Mouse (Mus musculus) stomach, embryonic 15.5 days (tissue): ENCODE measurements around the gene 1110051M20Rik. TPM values are rescaled to one million over a fixed set of nuclear protein-coding genes. Genes with fewer than 3 reads are reported as not detected.
A peak's percentile ranks its signal among the peaks of the same experiment; 100 is the strongest.

Experiments used
- ATAC-seq: fragments of 200-750 bp; cut with Nextera tagmentation; 2 replicates; pipeline ENCODE4 v1.8.0; 2017; ENCODE audit warnings: low read depth, moderate number of reproducible peaks, moderate TSS enrichment; ENCODE audit not compliant: insufficient read depth, low FRiP score
- H3K27ac ChIP-seq: fragments of 300-500 bp; sonication (generic); 2 replicates; pipeline ENCODE4 v1.5.1; 2015; ENCODE audit warnings: mild to moderate bottlenecking, inconsistent platforms
- H3K27me3 ChIP-seq: fragments of 300-500 bp; sonication (generic); replicated peaks from 2 replicates; pipeline ENCODE4 v1.6.1; 2015; ENCODE audit warnings: inconsistent platforms
- H3K36me3 ChIP-seq: fragments of 300-500 bp; sonication (generic); 2 replicates; pipeline ENCODE4 v1.6.1; 2015; ENCODE audit warnings: inconsistent platforms
- H3K4me1 ChIP-seq: fragments of 300-500 bp; sonication (generic); 2 replicates; pipeline ENCODE4 v1.6.1; 2015; ENCODE audit warnings: inconsistent platforms
- H3K4me2 ChIP-seq: fragments of 300-500 bp; sonication (generic); 2 replicates; pipeline ENCODE4 v1.6.1; 2015; ENCODE audit warnings: mild to moderate bottlenecking, inconsistent platforms
- H3K4me3 ChIP-seq: fragments of 300-500 bp; sonication (generic); replicated peaks from 2 replicates; pipeline ENCODE4 v1.5.1; 2015; ENCODE audit warnings: inconsistent platforms
- H3K9ac ChIP-seq: fragments of 300-500 bp; sonication (generic); 2 replicates; pipeline ENCODE4 v1.6.1; 2015; ENCODE audit warnings: inconsistent platforms
- H3K9me3 ChIP-seq: fragments of 300-500 bp; sonication (generic); 2 replicates; pipeline ENCODE4 v1.6.1; 2016; ENCODE audit warnings: inconsistent platforms
- whole genome bisulfite sequencing: fragments of 180-500 bp; shearing (Covaris S2); methylation state at CpG from one replicate; pipeline ENCODE4 v1.1.7; 2015; 5-methylcytosine and 5-hydroxymethylcytosine counted together
- polyA plus RNA-seq: library from polyadenylated mRNA; unstranded; fragments of >200 nt; fragmentation: Nextera tagmentation; extraction: Ambion mirVana; gene quantifications from 2 replicates; pipeline ENCODE4 v1.2.1, GENCODE M21; 2015

1110051M20Rik gene
- polyA plus RNA-seq, 1 experiment from 2014 or later, result 42.4 TPM

DNA sequence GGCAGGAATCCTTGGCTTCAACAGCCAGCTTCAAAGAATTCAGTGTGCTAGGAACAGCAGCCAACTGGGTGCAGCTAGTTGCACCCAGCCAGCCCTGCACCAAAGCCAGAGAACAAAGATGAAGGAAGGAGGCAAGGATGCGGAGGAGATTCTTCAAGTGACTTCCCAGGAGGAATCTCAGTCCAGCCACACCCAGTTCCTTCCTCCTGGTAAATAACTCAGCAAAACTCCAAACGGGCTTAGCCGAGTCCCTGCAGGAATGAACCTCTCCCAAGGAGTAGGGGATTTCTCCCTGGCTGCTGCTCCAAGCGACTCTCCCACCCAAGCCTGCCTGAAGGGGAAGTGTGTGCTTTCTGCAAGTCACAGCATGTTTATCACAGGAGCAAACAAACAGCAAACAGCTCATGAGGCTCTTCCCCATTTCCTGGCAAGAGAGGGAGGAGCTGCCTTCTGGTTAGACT is 83.4 kb downstream of the 1110051M20Rik start:
- Histone ChIP-seq H3K27me3 (no peaks in the 10 kb centered on the region), H3K4me1 (0 out of 2 replicates have a peak, but pooled peaks cover 4% of the 10 kb centered on the region), H3K36me3 (no peaks in the 10 kb centered on the region), H3K27ac (peak overlapping the region; percentile 63), H3K4me3 (no peak overlapping the region), H3K9me3 (no peaks in the 10 kb centered on the region), H3K4me2 (peak overlapping the region; percentile 30; the same call in 1 of the 2 replicates), H3K9ac (no peak overlapping the region)
- 17% methylated on average over 4 of the region's 4 CpGs for WGBS
- no peak for ATAC-seq

DNA sequence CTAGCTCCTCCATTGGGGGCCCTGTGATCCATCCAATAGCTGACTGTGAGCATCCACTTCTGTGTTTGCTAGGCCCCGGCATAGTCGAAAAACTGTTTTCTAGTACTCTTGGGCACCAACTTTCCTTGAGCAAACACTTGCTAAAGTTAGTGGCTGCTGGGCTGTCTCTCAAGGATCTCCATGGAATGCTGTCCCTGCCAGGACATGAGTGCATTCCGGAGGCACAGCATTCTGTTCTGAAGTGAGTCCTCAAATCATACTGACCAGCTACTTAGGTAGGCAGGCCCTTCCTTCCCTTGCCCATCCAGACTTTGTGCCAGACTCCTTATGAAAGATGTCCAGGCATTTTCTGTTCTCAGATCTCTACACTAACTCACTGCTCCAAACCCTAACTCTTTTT is 88.7 kb downstream of the 1110051M20Rik start:
- H3K4me2 ChIP-seq, result no peak overlapping the region
- no peak for ATAC-seq
- H3K9me3 ChIP-seq, result no peaks in the 10 kb centered on the region
- H3K4me3 ChIP-seq, result no peak overlapping the region
- H3K9ac ChIP-seq, result no peak overlapping the region
- H3K27ac ChIP-seq, result no peak overlapping the region
- H3K27me3 ChIP-seq, result no peaks in the 10 kb centered on the region
- WGBS, result 92% methylated on average over 3 of the region's 3 CpGs
- 0 out of 2 replicates have a peak, but pooled peaks cover under 1% of the 10 kb centered on the region for H3K4me1 ChIP-seq
- no peaks in the 10 kb centered on the region for H3K36me3 ChIP-seq

DNA sequence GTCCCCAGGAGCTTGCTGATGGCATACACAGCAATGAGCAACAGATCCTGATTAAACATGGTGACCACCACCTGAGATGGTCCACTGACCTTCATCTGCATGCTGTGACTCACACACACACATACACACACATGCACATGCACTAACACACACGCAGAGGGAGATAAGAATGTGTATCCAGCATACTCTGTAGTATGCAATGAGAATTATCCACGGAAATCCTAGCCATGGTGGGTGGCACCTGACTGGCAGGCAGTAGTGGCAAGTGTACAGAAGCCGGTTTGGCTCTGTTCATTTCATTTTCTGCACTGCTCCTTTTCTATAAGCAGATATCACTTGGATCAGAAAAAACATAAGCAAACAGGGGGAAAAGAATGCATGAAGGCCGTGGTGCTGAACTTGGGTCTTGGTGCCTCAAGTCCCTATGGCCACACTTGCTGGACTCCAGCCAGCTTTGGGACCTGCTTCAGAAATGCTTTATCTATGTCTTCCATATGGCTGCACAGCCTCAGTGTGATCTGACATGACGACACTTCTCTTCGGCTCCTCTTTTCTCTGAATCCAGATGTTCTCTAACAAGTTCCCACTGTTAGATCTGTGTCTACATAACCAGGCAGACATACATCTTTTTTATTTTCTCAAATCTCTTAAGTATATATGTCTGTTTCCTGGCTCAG is 89.6 kb downstream of the 1110051M20Rik start:
- H3K4me1 ChIP-seq, result no peaks in the 10 kb centered on the region
- no peak overlapping the region for H3K9ac ChIP-seq
- no peak overlapping the region for H3K4me3 ChIP-seq
- no peaks in the 10 kb centered on the region for H3K27me3 ChIP-seq
- H3K4me2 ChIP-seq, result no peak overlapping the region
- 49% methylated on average over 6 of the region's 6 CpGs for WGBS
- peak; percentile 69; the same call in 1 of the 2 replicates for ATAC-seq
- H3K27ac ChIP-seq, result no peak overlapping the region
- no peaks in the 10 kb centered on the region for H3K36me3 ChIP-seq
- no peaks in the 10 kb centered on the region for H3K9me3 ChIP-seq

DNA sequence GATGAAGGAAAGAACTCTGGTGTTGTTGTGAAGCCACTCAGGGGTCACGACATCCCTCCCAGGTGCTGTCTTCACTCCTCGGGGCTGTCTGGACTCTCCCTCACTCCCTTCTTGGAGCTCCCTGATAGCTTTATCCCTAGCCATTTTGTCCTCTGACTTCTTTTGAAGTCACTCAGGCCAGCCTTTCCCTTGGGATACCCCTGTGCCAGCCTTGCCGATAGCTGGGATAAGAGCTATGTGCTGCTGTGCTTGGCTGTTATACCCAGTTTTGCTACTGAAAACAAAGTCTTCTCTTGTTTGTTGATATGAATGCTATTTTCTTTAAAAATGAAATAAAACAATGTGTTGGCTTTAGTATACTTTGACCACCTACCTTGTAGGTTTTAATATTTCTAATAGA is 90.7 kb downstream of the 1110051M20Rik start:
- Histone ChIP-seq H3K9me3 (no peaks in the 10 kb centered on the region), H3K4me2 (no peak overlapping the region), H3K27me3 (no peaks in the 10 kb centered on the region), H3K4me1 (no peaks in the 10 kb centered on the region), H3K4me3 (no peak overlapping the region), H3K27ac (no peak overlapping the region), H3K9ac (no peak overlapping the region), H3K36me3 (no peaks in the 10 kb centered on the region)
- no peak for ATAC-seq
- WGBS, result 46% methylated on average over 3 of the region's 3 CpGs

DNA sequence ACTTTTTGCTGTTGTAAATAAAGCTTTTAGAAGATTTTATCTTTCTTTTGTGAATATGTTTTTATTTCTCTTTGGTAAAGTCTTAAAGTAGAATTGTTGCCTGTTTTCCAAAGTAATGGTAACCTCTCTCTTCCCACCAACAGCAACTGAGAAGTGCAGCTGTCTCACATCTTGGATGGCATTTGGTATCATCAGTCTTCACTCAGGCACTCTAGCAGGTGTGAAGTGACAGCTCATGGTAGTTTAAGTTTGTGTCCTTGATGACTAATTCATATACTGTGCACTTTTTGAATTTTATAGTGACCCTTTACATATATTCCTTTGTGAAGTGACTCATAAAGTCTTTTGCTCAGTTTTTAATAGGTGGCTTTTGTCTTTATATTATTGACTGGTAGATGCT is 92.7 kb downstream of the 1110051M20Rik start:
- Histone ChIP-seq H3K4me1 (no peaks in the 10 kb centered on the region), H3K27ac (no peak overlapping the region), H3K4me2 (no peak overlapping the region), H3K9ac (no peak overlapping the region), H3K9me3 (no peaks in the 10 kb centered on the region), H3K27me3 (no peaks in the 10 kb centered on the region), H3K4me3 (no peak overlapping the region), H3K36me3 (no peaks in the 10 kb centered on the region)
- ATAC-seq, result no peak

DNA sequence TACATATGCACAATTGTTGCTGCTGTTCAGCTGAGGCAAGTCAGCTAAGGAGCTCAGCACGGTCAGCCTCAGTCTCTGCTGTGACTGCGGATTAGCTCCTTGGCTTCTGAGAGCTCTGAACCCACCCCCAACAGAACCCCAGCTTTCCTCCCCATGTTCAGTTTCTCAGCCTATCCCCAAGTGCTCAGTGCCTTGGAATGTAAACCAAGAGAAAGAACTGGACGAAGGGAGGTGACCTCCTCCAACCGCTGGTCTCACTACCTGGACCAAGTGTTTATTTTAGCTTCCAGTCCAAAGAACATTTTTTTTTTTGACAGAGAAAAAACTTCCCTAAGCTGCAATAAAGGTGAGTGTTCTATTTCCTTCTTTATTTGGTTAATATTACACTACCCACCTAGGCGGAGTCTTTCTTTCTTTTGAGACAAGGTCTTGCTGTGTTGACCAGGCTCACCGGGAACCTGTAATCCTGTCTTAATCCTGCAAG is 94.5 kb downstream of the 1110051M20Rik start:
- Histone ChIP-seq H3K27me3 (no peaks in the 10 kb centered on the region), H3K4me1 (no peaks in the 10 kb centered on the region), H3K4me3 (no peak overlapping the region), H3K9ac (no peak overlapping the region), H3K4me2 (no peak overlapping the region), H3K36me3 (no peaks in the 10 kb centered on the region), H3K27ac (peak overlapping the region; percentile 80), H3K9me3 (no peaks in the 10 kb centered on the region)
- 35% methylated on average over 6 of the region's 6 CpGs for WGBS
- peak; percentile 87 for ATAC-seq

DNA sequence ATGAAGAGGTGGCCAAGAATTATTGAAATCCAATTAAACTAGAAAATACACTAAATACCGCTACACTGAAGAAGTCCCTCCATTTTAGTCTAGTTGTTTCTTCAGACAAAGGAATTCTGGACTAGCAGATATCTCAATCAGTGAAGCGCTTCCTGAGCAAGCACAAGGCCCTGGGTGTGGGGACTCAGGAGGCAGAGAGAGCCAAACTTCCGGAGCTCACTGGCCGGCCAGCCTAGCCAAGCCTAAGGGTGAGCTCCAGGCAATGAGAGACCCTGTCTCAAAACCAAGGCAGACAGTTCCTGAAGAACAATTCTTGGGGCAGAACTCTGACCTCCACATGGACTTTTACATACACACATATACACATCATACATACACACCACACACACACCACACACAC is 95.6 kb downstream of the 1110051M20Rik start:
- no peaks in the 10 kb centered on the region for H3K27me3 ChIP-seq
- no peak overlapping the region for H3K4me2 ChIP-seq
- no peak overlapping the region for H3K4me3 ChIP-seq
- H3K9ac ChIP-seq, result no peak overlapping the region
- H3K27ac ChIP-seq, result peak overlapping the region; percentile 61; the same call in 1 of the 2 replicates
- WGBS, result 70% methylated on average over 4 of the region's 4 CpGs
- H3K9me3 ChIP-seq, result no peaks in the 10 kb centered on the region
- H3K4me1 ChIP-seq, result no peaks in the 10 kb centered on the region
- ATAC-seq, result no peak
- H3K36me3 ChIP-seq, result no peaks in the 10 kb centered on the region

DNA sequence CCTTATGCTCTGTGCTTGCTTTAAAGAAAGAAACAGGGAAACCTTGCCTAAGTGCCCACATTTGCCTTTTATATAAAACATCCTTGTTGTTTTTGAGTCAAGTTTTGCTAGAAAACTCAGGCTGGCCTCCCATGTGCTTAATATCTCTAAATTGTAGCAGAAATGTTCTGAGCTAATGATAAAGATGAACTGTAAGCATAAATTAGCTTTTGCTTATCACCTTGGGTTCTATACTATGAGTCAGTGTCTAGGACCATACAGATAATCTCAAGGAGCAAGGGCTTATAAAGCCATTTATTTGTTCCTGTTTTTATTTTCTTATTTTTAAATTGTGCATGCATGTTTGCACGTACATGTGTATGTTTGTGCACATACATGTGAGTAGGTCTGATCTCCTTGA is 98.9 kb downstream of the 1110051M20Rik start:
- Histone ChIP-seq H3K27me3 (no peaks in the 10 kb centered on the region), H3K4me2 (no peak overlapping the region), H3K4me1 (no peaks in the 10 kb centered on the region), H3K4me3 (no peak overlapping the region), H3K9me3 (no peaks in the 10 kb centered on the region), H3K9ac (no peak overlapping the region), H3K27ac (no peak overlapping the region), H3K36me3 (no peaks in the 10 kb centered on the region)
- 90% methylated on average over 1 of the region's 1 CpGs for WGBS
- ATAC-seq, result no peak

DNA sequence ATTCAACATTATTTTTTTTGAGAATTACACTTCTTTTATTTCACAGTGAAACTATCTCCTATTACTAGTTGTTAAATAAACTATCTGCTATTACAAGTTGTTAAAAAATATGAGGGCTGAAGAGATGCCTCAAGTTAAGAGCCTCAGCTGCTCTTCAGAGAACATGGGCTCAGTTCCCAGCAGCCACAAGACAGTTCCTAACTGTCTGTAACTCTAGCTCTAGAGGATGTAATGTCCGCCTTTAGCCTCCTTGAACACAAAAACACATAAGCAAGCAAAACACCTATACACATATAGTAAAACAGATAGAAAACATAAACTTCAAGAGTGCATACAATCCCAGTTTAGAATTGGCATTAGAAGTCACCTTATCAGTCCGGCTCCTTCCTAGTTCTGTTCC is 104.9 kb downstream of the 1110051M20Rik start:
- WGBS, result 88% methylated on average over 2 of the region's 2 CpGs
- Histone ChIP-seq H3K4me2 (no peak overlapping the region), H3K4me3 (no peak overlapping the region), H3K27me3 (no peaks in the 10 kb centered on the region), H3K27ac (no peak overlapping the region), H3K9ac (no peak overlapping the region), H3K36me3 (no peaks in the 10 kb centered on the region), H3K4me1 (no peaks in the 10 kb centered on the region), H3K9me3 (no peaks in the 10 kb centered on the region)
- ATAC-seq, result no peak

DNA sequence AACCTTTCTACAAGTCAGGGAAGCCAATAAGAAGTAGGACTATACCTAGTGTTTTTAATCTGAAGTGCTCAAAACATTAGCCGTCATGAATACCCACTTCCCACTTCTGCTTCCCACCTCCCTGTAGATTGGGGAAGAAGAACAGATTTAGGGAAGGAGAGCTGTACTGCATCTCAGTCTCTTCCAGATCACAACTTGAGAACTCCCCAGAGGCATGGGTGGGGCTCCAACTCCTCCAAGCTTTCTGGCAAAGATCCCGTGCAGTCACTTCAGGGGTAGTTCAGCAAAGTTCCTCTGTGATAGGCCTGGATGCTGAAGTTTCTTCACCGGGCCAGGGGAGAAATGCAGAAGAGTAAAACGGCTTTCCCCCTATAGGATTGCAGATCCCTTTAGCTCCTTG is 109.4 kb downstream of the 1110051M20Rik start:
- Histone ChIP-seq H3K9ac (no peak overlapping the region), H3K27ac (no peak overlapping the region), H3K4me2 (no peak overlapping the region), H3K27me3 (no peaks in the 10 kb centered on the region), H3K36me3 (no peaks in the 10 kb centered on the region), H3K9me3 (no peaks in the 10 kb centered on the region), H3K4me1 (no peaks in the 10 kb centered on the region), H3K4me3 (no peak overlapping the region)
- WGBS, result 71% methylated on average over 4 of the region's 4 CpGs
- ATAC-seq, result no peak

DNA sequence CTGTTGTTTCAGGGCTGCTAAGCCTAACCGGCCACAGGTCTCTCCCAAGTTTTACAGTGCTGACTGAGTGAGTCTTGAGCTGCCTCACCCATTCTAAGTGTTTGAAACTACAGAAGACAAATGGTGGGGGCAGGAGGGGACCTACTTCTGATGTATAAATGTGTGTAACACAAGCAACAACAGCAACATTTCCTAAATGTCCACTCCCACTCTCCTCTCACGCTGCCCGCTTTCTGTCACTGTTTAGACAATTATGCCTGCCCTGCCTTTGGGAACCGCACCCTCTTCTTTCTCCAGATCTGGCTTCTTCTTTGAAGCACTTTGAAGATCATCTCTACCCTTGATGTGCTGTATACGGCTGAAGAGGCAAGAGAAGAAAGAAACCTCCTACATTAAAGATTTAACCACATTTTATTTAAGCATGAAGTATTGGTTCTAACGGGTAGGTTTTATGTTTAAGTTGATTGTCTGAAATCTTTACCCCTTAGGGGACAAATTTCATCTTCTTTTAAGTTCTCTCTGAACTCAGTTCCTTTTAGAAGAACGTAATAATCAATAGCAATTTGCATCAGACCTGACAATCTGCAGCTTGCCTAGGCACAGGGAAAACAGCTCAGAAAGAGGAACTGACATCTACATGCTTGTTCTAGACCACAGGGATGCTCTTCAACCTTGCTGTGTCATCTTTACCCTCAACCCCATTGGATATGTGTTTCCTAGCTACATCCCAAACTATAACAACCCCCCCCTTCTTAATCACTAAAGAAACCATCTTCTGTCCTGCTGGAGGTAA is 113.3 kb downstream of the 1110051M20Rik start:
- H3K4me2 ChIP-seq, result no peak overlapping the region

More for the DNA sequence above, 113.3 kb downstream of the 1110051M20Rik start:
- 73% methylated on average over 7 of the region's 7 CpGs for WGBS
- Histone ChIP-seq H3K4me1 (0 out of 2 replicates have a peak, but pooled peaks cover 8% of the 10 kb centered on the region), H3K27ac (no peak overlapping the region), H3K36me3 (no peaks in the 10 kb centered on the region), H3K9ac (no peak overlapping the region), H3K9me3 (no peaks in the 10 kb centered on the region), H3K27me3 (no peaks in the 10 kb centered on the region), H3K4me3 (no peak overlapping the region)
- ATAC-seq, result no peak
